Mouse (Mus musculus) MEL-GATA-1-ER (cell line): ENCODE measurements around the gene Otx2.

ENCODE experiments used
- DNase-seq: peaks from one replicate; pipeline ENCODE4 v3.0.0-alpha.2; 2012; ENCODE audit warnings: low read depth; ENCODE audit errors: extremely low read depth

Gene Otx2

GRCm38 (mm10) chr14:48653676-48654510 is 19.7 kb downstream of the Otx2 start:
- no peak for DNase-seq

- no peak for DNase-seq
Observed at GRCm38 (mm10) chr14:48653081-48653480, 20.5 kb downstream of the Otx2 start.

- DNase-seq, result no peak
Observed at GRCm38 (mm10) chr14:48652256-48652655, 21.4 kb downstream of the Otx2 start.

GRCm38 (mm10) chr14:48651471-48652211 is 22.0 kb downstream of the Otx2 start:
- DNase-seq, result no peak

GRCm38 (mm10) chr14:48641462-48642395 is 31.9 kb downstream of the Otx2 start:
- no peak for DNase-seq

GRCm38 (mm10) chr14:48633141-48633540 is 40.5 kb downstream of the Otx2 start:
- DNase-seq, result no peak

- no peak for DNase-seq
Observed at GRCm38 (mm10) chr14:48632335-48632734, 41.3 kb downstream of the Otx2 start.

GRCm38 (mm10) chr14:48631486-48631885 is 42.1 kb downstream of the Otx2 start:
- no peak for DNase-seq

- no peak for DNase-seq
Observed at GRCm38 (mm10) chr14:48629404-48629803, 44.2 kb downstream of the Otx2 start.

GRCm38 (mm10) chr14:48626271-48626670 is 47.3 kb downstream of the Otx2 start:
- DNase-seq, result no peak

GRCm38 (mm10) chr14:48625331-48625694 is 48.3 kb downstream of the Otx2 start:
- DNase-seq, result no peak

GRCm38 (mm10) chr14:48624596-48625330 is 48.9 kb downstream of the Otx2 start:
- DNase-seq, result no peak

- DNase-seq, result peak; percentile 54
Observed at GRCm38 (mm10) chr14:48622726-48623125, 50.9 kb downstream of the Otx2 start.

GRCm38 (mm10) chr14:48616361-48616760 is 57.3 kb downstream of the Otx2 start:
- no peak for DNase-seq

- no peak for DNase-seq
Observed at GRCm38 (mm10) chr14:48608641-48609310, 64.8 kb downstream of the Otx2 start.
